Mouse (Mus musculus) embryonic fibroblast, embryonic 13.5 days (primary cell): ENCODE results near the gene Foxp1. TPM values are rescaled to one million over a fixed set of nuclear protein-coding genes. Genes with fewer than 3 reads are reported as not detected.

Experiments used
- H3K27ac ChIP-seq: 2 replicates; pipeline ENCODE4 v1.5.1; 2012; ENCODE audit warnings: low read length, control low read depth, inconsistent platforms; ENCODE audit not compliant: insufficient read depth
- H3K4me1 ChIP-seq: 2 replicates; pipeline ENCODE4 v1.6.1; 2011; ENCODE audit warnings: low read length; ENCODE audit not compliant: control insufficient read depth, insufficient read depth
- H3K4me3 ChIP-seq: 2 replicates; pipeline ENCODE4 v1.5.1; 2011; ENCODE audit warnings: mild to moderate bottlenecking, control low read depth, low read length; ENCODE audit not compliant: insufficient read depth
- CTCF ChIP-seq: IDR thresholded peaks from 2 replicates; pipeline ENCODE4 v1.5.1; 2011; ENCODE audit warnings: mild to moderate bottlenecking, control low read depth, low read length, moderate library complexity, borderline replicate concordance; ENCODE audit not compliant: insufficient read depth
- POLR2A ChIP-seq: IDR thresholded peaks from 2 replicates; pipeline ENCODE4 v1.6.1; 2011; ENCODE audit warnings: low read depth, mild to moderate bottlenecking, control low read depth, low read length, moderate library complexity
- polyA plus RNA-seq: library from polyadenylated mRNA; stranded (reverse); fragments of >200 nt; gene quantifications from 2 replicates; pipeline ENCODE4 v1.2.4, GENCODE M21; 2011; ENCODE audit warnings: low read depth; ENCODE audit not compliant: missing spikeins, insufficient read length

Gene Foxp1
- polyA plus RNA-seq, 1 experiment: 137 TPM

DNA sequence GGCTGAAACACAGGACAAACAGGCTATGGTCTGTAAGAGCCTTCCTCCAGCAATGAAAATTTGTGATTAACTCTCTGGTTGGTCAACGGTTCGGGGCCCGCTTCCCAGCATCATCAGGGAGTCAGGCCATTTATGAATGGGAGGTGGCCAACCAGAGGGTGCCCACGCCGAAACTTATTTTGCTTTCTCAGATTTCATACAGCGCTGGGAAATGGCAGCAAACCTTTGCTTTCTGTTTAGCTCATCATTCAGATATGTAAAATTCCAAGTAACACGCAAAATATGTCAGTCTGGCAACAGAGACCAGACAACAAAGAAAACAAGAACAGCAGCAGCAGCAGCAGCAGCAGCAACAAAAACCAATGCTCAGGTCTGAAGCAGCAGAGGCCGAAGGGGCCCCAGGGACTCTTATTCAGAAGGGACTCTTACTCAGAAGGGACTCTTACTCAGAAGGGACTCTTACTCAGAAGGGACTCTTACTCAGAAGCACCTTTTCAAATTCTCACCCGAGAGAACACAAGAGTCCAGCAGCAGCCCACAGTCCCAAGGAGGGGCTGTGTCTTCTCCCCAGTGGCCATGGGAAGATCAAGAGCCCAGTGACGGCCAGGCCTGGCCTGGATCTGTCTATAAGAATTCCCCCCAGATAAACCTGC is 391.6 kb downstream of the Foxp1 start:
- Histone ChIP-seq H3K4me1 (peaks cover 7% of the 10 kb centered on the region), H3K27ac (peak overlapping the region; percentile 81), H3K4me3 (no peak overlapping the region)
- no peak for TF ChIP-seq CTCF
- TF ChIP-seq POLR2A: 0 out of 2 replicates have a peak, but pooled peaks have one; percentile 17

DNA sequence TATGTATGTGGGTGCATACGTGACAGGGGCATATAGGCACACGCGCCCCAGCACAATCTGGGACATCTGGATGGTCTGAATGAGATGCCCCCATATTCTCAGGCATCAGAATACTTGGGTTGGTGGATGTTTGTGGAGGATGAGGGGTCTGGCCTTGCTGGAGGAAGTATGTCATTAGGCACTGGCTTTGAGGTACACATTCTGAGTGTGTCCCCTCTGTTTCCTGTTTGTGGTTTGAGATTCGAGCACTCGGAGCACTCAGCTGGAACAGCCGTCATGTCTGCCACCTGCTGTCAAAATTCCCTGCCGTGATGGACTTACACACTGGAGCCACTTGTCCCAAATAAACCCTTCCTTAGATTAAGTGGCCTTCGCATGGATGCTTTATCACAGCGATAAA is 395.8 kb downstream of the Foxp1 start:
- no peak overlapping the region for H3K27ac ChIP-seq
- H3K4me3 ChIP-seq: no peak overlapping the region
- TF ChIP-seq POLR2A (no peak), CTCF (no peak)
- H3K4me1 ChIP-seq: peaks cover 4% of the 10 kb centered on the region

DNA sequence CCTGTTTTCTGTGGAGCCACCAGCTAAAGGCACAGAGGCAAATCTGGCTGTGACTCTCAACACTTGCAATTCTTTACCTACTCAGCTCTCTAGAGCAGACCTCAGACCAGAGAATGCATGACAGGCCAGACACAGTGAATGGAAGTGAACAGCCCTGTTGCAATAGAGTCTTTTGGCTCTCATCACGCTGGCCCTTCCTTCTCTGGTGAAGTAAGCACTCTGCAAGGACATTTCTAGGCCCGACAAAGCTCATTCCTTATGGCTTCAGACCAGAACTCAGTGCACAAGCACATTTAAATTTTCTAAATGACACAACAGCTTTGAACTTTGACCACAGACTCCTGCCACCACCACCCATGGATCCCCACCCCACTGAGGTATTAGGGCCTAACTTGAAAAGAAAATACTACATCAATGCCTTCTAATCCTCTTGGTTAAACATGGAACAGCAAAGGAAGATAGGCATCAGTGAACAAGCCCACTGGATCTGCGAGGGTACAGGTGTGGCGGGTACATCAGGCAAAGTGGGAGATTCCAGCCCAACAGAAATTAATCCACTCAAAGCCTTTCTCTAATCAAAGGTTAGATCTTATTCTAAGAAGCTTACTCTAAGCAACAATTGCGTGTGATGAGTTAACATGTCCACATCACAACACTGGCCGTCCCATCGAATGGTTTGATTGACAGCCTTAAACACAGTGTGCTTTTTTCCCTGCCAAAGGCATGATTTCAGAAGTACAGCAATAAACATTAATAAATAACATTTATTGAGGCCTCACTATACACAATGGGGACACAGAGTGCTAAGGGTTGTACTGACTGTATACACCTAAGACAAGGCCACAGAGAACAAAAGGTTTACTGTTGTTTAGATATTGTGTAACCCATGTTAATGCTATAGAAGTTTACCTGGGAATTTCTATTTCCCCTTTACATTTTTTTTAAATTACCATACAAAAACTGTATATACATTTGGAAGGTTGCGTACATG is 401.4 kb downstream of the Foxp1 start:
- no peaks in the 10 kb centered on the region for H3K4me1 ChIP-seq
- H3K4me3 ChIP-seq: no peak overlapping the region
- TF ChIP-seq CTCF: no peak
- TF ChIP-seq POLR2A: no peak
- H3K27ac ChIP-seq: no peak overlapping the region

DNA sequence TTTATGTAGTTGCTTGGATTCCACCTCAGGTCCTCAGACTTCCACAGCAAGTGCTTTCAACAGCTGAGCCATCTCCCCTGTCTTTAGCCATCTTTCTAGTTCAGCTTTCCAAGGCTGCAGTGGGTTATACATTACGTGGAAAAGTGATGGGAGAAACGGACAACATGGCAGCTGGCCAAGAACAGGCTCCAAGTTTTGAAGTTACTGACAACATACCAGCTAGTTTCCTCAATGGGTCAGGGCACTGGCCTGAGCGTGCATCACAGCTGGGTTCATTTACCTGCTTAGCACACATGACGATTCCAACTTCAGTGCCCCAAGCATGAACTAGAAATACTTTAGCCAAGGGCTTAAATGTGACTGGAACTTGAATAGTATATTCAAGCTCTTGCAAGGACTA is 404.0 kb downstream of the Foxp1 start:
- H3K27ac ChIP-seq: no peak overlapping the region
- TF ChIP-seq POLR2A (no peak), CTCF (no peak)
- no peaks in the 10 kb centered on the region for H3K4me1 ChIP-seq
- H3K4me3 ChIP-seq: no peak overlapping the region

DNA sequence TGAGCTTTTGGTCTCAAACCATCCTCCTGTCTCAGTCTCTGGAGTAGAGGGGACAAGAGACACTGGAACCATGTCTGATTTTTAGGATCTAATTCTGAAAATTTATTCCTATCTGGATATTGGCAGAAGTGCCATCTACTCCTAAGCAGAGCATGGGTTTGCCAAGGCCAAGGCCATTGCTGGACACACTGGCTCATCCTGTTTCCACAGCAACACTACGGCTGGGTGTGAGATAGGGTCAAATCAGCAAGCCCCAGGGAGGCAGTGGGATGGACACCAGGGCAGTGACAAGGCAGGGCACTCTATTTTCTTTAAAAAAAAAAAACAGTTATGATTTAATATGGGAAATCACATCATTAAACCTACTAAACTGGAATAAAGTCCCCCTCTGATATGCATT is 405.1 kb downstream of the Foxp1 start:
- TF ChIP-seq POLR2A (no peak), CTCF (no peak)
- no peak overlapping the region for H3K27ac ChIP-seq

DNA sequence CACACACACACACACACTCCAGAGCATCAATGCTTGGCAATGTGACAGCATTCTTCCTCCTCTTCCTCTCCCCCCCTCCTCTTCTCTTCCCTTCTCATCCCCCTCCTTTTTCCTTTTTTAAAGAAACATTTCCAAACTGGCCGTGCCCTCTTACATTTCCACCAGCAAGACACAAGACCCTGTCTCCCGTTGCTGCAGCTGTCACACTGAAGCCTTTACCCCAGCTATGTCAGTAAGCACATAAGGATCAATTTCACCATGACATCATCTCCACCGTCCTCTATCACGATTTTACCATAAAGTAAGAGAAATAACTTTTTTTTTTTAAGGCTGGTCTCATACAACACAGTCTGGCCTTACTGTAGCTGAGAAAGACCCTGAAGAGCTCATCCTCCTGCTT is 410.7 kb downstream of the Foxp1 start:
- Histone ChIP-seq H3K4me1 (no peaks in the 10 kb centered on the region), H3K27ac (no peak overlapping the region), H3K4me3 (no peak overlapping the region)
- TF ChIP-seq POLR2A (no peak), CTCF (no peak)

More for the DNA sequence above, 405.1 kb downstream of the Foxp1 start:
- Histone ChIP-seq H3K4me1 (no peaks in the 10 kb centered on the region), H3K4me3 (no peak overlapping the region)

DNA sequence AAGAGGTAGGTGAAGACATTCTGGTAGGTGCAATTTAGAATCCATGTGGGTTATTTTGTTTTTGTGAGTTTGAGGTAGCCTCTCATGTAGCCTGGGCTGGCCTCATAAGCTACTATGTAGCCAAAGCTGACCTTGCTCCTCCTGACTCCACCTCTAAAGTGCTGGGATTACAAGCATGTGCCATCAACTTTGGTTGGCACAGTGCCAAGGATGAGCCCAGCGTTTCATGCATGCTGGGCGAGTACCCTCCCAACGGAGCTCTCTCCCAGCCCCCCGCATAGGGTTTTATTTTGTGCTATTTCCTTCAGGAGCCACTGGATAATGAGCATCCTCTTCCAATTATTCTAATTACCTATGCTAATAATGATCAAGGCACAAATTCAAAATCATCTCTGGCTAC is 414.1 kb downstream of the Foxp1 start:
- Histone ChIP-seq H3K4me3 (no peak overlapping the region), H3K27ac (no peak overlapping the region), H3K4me1 (no peaks in the 10 kb centered on the region)
- no peak for TF ChIP-seq POLR2A
- TF ChIP-seq CTCF: no peak

DNA sequence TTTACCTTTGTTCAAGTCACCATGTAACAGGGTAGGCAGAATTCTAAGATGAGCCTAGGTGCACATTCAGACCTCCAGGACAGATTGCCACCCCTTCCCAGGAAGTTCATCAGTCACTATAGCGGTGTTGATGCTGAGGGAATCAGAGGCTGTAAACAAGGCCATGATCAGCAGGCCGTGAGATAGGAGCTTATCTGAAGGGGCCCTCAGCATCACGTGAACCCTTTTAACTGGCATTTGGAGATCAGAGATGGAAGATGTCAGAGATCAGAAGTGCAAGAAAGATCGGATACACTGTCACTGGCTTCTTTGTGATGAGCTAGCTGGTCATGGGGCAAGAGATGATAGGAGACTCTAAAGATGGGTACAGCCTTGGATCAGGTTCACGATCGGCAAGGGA is 414.8 kb downstream of the Foxp1 start:
- H3K4me3 ChIP-seq: no peak overlapping the region
- H3K27ac ChIP-seq: no peak overlapping the region
- TF ChIP-seq CTCF (no peak), POLR2A (no peak)
- H3K4me1 ChIP-seq: no peaks in the 10 kb centered on the region

DNA sequence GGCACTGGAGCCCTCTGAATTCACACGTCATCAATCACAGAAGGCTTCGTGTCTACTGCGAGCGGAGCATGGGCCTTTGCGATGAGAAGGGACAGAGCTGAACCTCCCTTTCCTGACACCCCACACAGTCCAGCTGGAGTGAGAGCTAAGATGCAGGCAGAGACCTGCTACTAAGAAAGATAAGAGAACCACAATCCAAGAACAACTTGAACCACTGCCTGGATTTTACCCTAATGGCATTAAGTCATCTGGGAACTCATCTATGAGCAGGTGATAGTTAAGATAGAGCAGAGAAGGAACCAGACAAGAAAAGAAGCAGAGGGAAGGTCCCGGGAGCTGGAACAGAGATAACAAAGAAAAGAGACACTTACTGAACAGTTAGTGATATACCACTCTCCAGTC is 415.4 kb downstream of the Foxp1 start:
- H3K4me1 ChIP-seq: no peaks in the 10 kb centered on the region
- TF ChIP-seq POLR2A (no peak), CTCF (no peak)
- H3K27ac ChIP-seq: no peak overlapping the region
- no peak overlapping the region for H3K4me3 ChIP-seq

DNA sequence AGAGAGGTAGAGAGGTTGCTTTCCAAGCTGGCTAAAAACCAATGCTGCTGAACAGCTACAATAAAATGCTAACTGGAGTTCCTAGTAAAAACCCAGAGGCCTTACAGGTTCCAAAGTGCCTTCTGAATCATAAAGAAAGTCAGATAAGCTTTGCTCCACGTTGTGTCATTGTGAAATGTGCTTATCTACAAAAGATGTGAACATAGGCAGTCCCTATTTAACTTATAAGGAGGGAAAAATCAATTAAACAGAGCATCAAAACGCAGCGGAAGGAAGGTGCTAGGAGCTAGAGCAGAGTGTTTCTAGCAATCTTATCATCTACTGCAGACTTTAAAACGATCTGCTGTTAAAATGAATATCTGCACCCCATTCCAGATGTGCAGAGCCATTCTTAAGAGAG is 416.5 kb downstream of the Foxp1 start:
- peaks cover 3% of the 10 kb centered on the region; the same call in 1 of the 2 replicates for H3K4me1 ChIP-seq
- no peak overlapping the region for H3K27ac ChIP-seq
- no peak overlapping the region for H3K4me3 ChIP-seq
- no peak for TF ChIP-seq POLR2A
- no peak for TF ChIP-seq CTCF
